Mouse (Mus musculus) 3134 (cell line): ENCODE data around the gene Nprl3.
"Not testable (repeated sequence)": the region's sequence is repeated elsewhere in the genome, so short reads cannot be mapped to it uniquely, and the experiment has no call there.

Experiments used
- DNase-seq: peaks from one replicate; pipeline ENCODE4 v3.0.0-alpha.2; 2011; ENCODE audit warnings: low spot score; ENCODE audit not compliant: insufficient read length; ENCODE audit errors: extremely low read depth

Nprl3 gene

DNA sequence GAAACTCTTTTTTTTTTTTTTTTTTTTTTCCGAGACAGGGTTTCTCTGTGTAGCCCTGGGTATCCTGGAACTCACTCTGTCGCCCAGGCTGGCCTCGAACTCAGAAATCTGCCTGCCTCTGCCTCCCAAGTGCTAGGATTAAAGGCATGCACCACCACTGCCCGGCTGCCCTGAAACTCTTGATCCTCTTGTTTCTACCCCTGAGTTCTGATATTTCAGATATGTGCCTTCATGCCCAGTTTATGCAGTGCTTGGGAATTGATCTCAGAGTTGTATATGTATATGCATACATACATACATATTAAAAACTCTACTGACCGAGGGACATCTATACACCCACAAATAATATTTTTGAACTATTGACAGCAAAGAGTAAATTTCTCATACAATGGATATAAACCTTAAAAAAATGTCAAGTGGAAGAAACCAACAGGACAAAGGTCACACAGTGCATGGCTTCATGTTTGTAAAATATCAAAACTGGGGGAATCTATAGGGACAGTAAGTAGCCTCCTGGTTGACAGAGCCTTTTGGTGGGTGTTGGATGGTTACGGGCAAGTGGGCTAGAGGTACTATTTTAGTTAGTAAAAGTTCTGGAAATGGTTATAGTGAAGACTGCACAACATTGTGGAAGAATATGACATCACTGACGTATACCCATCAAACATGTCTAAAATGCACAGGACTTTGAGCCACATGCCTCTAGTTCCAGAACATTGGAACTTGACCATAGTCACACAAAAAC lies 17.7 kb upstream of the Nprl3 start:
- no peak for DNase-seq

DNA sequence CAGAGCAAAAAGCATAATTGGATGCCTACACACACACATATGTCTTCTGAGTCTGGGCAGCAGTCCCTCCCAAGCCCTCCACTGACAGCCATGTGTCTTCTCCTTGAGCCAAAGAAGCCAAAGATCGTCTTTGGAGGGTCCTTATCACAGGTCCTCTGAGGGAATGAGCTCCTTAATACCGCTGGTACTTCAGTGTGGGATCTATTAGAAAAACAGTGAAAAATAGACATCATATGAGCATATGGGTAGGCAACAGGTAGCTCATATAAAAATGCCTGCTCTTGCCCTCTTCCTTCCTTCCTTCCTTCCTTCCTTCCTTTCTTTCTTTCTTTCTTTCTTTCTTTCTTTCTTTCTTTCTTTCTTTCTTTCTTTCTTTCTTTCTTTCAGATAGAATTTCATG lies 17.1 kb upstream of the Nprl3 start:
- DNase-seq = not testable (repeated sequence)

DNA sequence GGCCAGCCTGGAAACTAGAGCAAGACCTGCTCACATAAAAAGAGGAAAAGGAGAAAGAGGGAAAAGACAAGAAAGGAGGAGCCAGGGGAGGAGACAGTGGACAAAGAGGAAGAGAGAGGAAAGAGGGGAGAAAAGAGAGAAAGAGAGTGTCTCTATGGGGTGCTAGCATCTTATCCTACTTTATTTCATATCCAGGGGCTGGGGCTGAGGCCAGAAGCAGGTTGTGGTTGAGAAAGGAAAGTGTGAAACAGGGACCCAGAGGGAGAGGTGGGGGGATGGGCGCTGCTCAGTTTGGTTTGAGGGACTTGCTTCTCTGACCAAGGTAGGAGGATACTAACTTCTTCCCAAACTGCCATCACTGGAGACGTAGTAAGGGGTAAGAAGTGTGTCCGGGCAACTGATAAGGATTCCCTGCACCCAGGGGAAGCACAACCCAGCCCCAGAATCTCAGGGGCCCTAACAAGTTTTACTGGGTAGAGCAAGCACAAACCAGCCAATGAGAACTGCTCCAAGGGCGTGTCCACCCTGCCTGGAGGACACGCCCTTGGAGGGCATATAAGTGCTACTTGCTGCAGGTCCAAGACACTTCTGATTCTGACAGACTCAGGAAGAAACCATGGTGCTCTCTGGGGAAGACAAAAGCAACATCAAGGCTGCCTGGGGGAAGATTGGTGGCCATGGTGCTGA lies 15.7 kb upstream of the Nprl3 start, which contains the start of gene Hba-a1:
TSS of gene Hba-a1 (plus strand) at position 421 of the 687 bp plus-strand sequence.
- not testable (repeated sequence) for DNase-seq

DNA sequence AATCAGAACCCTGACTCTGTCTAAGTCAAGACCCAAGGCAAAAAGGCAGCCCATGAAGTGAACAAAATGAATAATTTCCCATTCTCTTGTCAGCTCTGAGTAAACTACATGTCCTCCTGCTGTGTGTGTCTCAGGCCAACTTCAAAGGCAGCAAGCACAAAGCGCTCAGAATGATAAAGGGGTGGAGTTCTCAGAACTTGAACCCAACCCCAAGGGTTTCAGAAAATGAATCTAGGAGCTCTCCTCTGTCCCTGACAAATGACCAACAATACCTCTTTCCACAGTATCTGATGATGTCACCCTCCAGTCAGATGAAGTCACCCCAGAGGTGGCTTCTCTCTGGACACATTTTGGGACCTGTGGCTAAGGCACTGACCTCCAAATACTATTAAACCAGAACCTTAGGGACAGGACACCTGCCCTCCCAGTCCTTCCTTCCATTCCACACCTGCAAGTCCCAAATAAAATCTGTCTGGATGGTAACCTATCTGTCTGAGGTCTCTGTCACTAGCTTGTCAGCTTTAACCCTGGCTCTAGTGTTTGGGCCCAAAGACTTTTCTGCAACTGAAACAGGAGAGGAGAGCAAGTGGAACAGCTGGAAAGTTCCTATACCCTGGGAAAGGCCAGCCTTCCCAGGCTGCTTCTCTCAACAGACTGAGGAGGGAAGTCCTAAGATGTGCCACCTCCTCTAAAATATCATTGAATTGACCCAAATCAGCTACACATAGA lies 14.1 kb upstream of the Nprl3 start:
- no peak for DNase-seq

DNA sequence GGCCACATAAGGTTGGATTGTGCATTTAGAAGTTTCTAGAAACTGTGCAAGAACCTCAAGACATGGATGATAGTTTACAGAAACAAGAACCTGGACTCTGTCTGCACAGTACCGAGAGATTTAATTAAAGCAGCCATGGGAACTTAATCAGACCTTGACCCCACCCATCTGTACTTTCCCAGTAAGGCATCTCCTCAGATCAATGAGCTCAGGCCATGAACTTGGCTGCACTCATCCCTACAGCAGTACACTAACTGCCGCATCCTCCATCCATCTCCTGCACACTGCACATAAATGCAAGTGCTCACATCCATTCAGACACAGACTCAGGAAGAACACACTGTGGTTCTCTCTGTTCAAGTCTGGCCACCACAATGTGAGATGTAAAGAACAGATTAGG lies 13.1 kb upstream of the Nprl3 start:
- DNase-seq = no peak

DNA sequence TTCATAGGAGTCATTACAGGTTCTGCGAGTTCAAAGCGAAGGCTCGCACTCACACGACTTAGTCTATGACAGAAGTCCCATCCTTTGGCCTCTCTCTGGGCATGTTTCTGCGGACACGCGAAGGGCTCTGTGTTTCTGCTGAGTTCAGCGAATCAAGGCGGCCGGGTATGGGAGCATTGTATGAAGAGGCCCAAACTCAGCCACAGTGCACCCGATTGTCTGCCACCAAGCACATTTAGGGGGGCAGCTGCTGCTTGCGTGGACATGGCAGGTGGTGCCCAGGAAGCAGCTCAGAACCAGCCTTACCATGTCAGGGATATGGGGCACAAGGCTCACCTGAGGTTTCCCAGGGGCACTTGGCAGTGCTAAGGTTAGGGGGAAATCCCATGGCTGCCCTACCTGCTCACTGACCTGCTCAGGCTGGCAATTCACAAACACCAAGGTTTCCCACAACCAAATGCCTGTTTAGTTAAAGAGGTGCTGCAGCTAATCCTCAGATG lies 11.0 kb upstream of the Nprl3 start:
- no peak for DNase-seq

DNA sequence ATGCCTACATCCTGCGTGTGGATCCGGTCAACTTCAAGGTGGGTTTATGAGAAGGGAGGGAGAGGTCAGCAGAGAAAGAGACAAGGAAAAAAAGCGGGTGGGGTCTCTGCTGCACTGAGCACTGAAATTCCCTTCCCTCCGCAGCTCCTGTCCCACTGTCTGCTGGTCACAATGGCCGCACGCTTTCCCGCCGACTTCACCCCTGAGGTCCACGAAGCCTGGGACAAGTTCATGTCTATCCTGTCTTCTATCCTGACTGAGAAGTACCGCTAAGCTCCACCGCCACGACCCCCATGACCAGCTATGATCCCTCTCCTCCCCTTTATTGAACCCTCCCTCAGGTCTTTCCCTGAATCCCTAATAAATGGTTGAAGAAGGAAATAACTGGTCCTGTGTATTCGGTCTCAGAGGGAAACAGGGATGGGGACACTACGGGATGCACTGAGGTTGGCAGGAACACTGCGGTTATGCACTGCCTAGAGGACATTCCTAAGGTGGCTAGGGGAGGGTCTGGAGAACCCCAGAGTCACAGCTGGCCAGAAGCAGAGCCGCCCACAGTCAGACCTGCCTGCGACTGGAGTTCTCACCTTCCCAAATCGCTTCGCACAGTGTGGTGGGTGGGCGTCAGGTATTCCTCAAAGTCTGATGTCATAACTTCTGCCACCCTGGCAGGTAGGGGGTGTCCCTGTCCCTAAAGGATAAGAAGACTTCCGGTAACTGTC lies 10.4 kb upstream of the Nprl3 start:
- DNase-seq = no peak

DNA sequence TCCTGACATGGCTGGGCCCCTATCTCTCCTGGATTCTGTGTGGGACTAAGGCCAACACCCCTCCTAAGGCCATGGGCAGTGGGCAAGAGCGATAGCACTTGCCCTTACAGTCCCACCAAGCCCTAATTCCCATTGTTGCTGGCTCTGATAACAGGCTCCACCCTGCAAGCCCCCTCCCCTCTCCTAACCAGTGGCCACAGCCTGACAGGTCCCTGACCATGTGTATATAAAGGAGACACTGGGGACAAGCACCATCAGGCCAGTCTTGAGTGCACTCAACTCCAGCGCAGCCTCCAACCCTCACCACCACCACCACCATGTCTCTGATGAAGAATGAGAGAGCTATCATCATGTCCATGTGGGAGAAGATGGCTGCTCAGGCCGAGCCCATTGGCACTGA lies 8.8 kb upstream of the Nprl3 start, which contains the start of gene Hba-x:
TSS of gene Hba-x (plus strand) at position 54 of the 400 bp plus-strand sequence.
- no peak for DNase-seq

DNA sequence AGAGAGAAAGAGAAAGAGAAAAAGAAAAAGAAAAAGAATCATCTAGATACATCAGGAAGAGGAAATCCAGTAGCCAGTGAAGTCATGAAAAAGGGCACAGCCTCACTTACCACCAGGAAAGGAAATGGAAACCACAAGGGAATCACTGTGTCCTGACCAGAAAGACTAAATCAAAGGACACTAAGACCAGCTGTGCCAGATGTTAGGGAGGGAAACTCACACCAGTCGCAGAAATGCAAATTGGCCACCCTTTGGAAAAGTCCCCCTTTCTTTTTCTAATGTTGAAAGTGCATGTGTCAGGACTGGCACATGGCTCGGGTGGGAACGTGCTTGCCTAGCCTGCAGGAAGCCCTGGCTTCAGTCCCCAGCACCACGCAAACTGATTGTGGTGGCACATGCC lies 3.7 kb upstream of the Nprl3 start:
- DNase-seq = peak; percentile 27

DNA sequence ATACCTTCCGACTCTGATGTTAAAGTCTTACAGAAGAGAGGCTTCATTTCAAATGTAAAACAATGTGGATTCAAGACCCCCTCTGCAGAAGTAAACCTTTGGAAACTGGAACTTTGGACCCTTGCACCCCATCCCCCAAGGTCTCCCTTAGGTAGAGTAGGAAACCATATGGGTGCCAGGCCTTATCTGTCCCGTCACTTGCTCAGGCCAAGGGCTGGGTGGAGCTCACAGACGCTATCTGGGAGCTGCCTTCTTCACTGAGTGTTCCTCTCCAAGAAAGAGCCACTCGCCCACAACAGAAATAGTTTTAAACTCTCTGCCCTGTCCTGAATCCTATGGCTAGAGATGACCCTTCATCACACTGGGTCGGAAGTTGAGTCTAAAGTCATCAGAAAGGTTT lies 1.4 kb upstream of the Nprl3 start:
- DNase-seq = no peak

DNA sequence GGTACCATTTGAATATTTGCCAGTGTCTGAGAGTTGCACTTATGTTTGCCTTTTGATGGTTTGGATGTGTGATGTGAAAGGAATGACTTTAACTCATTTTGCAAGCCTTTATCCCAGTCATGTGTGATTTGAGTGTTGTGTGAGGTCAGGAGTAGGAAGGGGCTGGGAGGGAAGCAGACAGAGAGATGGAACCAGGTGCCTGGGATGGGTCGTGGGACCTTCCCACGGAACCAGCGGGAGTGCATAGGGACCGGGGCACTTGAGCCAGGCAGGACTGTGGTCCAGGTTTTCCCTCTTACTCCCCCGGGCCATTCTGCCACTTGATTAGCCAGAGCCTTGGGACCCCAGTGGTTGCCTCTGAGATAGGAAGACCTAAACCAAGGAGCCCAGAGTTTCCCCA lies 457 bp upstream of the Nprl3 start:
- peak; percentile 32 for DNase-seq

DNA sequence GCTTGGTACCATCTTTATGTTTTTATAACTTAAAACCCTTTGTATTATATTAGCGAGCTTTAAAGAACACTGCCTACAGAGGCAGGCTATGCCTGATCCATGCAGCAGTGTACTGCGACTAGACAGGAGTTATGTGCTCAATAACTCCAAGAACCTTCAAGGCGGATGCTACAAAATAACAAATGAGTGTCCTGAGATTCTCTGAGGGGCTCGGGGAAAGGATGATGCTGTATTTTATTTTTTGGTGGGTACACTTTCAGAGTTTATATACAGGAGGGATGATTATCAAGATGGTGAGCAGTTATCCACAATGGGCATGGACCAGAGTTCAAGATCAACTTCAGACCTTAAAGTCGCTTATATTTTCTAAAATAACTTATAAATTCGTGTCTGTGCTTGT lies 731 bp downstream of the Nprl3 start:
- no peak for DNase-seq

DNA sequence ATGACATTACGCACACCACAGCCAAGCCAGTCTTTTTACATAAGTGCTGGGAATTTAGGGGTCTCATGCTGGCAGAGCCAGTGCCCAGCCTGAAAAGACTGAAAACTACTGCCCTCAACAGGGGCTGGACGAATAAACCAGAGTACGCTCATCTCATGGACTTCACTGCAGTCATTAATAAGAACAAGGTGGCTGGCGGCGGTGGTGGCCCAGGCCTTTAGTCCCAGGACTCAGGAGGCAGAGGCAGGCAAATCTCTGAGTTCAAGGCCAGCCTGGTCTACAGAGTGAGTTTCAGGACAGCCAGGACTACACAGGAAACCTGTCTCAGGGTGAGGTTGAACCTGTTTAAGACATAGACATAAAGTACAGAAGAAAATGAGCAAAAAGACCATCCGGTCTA lies 1.3 kb downstream of the Nprl3 start:
- no peak for DNase-seq

DNA sequence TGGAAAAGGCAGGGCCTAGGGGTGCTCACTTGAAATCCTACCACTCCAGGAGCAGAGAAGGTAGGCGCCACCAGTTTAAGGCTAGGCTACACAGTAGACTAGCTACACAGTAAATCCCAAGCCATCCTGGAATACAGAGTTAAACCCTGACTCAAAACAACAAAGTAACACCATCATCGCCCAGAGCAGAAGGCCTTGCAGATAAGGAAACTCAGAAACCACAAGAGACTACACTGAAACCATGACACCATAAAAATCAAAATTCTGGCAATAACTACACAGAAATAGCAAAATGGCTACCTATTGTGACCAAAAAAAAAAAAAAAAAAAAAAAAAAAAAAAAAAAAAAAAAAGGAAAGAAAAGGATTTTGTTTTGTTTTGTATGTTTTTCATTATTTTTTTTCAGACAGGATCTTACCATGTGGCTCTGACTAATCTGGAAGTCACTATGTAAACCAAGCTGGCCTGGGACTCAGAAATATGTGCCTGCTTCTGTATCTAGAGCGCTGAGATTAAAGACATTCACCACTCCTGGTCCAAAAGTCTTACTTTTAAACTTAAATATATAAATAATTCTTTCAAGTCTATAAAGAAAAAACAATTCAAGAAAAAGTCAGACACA lies 2.3 kb downstream of the Nprl3 start:
- DNase-seq = no peak

DNA sequence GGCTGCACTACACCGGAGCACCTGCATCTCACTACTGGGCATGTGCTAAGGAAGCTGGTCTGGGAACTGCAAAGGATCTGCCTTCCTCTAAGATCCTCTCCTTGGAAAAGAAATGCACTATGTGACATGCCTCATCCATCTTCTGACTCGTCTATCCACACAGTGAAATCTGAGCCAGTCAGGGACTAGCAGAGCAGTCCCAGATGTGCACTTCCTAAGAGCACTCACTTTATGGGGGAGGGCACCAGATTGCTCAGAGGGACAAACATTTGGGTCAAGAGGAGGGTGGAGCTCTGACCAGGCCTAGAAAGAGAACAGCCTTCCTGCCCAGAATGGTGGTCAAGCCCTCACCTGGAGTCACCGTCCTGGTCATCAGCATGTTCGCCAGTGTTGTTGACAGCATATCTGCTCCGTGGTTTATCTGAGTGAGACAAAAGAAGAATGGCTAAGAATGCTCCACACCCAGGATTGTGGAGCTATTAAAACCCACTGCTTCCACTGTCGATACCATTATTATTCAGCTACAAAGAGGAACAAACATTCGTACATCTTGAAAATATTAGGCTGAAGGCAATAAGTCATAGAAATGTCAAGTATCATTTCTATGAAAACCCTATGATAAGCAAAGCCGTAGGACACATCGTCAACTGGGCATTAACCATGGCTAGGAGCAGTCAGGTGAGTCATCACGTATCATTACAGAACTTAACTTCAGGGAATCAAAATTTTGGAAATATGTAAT lies 4.7 kb downstream of the Nprl3 start:
- DNase-seq = no peak

DNA sequence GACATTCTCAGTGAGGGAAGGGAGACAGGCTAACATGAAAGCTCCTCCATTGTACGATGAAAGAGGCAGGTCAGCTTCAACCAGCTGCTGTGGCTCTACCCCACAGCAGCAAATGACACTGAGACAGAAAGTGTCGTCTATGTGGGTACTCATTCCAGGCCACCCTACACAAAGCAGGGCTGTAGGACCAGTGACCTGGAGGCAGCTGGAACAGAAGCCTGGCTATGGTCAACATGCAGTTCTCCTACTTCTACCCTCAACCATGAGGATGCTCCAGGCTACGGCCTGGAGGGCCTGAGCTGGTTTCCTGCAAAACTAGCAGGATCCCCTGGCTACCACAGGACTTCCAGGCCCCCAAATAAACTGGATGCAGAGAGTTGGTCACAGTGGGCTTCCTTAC lies 10.9 kb downstream of the Nprl3 start:
- no peak for DNase-seq

DNA sequence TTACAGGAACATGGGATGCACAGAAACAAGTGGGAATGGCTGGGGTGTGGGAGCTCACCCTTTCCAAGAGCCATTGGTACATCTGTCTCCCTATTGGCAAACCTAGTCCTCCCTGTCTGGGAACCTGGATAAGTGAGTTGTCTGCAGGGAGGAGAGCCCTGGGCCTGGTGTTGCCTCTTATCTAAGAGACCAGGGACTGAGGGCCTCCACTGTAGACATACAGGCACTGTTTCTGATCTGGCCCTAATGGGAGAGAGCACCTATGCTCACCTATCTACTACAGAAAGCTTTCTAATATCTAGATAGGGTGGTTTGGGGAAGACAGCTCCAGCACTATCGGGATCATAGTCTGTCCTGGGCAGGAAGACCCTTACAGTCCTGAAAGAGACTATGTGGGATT lies 11.4 kb downstream of the Nprl3 start:
- no peak for DNase-seq

DNA sequence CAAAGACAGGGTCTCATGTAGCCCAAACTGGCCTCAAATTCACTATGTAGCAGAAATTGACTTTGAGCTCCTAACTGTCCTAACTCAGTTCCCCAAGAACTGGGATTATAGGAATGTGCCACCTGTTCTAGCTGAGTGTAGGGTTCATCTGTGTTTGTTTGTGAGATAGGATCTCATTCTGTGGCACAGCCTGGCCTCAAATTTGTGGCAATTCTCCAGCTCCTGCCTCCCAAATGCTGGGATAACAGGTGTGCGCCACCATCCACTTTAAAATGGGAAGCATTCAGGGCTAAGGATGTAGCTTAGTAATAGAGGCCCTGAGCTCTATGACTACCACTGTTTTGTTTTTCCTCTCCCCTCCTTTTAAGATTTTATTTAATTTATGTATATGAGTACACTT lies 14.4 kb downstream of the Nprl3 start:
- no peak for DNase-seq

DNA sequence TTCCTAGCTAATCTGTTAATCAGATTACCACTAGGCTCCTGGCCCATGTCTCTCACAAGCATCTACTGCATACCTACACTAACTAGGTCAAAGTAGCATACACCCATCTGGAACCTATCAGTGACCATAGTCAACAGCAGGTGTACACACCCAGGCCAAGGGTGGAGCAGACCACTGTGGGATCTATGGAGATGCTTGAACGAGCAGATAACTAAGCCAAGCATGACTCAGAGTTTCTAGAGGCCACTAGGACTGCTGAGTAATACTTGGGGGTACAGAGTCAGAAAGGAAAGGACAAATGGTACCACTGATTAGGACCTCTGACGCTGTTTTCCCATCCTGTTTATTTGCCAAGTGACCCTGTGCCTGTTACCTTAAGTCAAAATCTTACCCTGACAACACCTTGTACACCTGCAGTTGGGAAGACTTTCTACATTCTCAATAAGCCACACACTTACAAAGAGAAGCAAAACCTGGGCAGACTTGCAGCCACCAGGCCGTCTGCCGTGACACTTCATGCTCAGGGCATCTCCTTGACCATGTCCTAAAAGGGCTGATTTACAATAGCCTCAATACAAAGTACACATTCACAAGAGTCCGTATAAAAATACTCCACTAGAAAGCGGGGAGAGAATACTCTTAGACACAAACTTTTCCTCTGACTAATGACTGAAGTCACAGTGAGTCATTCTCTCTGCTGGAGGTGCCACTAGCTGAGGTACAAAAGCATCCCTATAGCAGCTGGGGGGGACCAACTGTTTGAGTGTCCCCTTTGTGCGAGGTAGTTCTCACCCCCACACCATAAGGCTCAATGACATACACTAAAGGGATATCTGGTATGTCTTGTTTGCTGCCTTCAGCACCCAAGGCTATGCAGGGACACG lies 16.4 kb downstream of the Nprl3 start:
- no peak for DNase-seq
